Mouse (Mus musculus): ENCODE data around the gene Mcee. TPM values are rescaled to one million over a fixed set of nuclear protein-coding genes. Genes with fewer than 3 reads are reported as not detected.

The Mcee gene
- polyA plus RNA-seq, 1 experiment from 2014 or later: 54.8 TPM

DNA sequence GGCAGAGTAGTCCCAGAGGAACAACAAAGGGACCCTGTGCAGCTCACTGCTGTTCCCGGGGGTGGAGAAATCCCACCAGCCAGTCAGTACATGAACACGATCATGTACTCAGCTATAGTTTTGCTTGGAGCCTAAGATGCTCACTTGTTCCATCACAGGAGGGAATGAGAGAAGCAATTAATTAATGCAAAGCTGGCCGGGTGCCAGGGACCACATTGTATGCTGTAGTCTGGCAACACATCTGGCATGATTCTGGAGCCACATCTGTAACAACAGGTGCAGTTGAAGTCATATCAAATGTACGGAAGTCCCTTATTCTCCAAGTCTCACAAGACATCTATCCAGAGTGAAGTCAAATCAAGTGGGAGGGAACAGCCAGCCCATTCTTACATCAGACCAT is 63.8 kb downstream of the Mcee start:
- no peak for ATAC-seq (ENCODE audit: insufficient read depth)
- 74% methylated on average over 4 of the region's 4 CpGs for WGBS

GRCm38 (mm10) chr7:64456676-64457075 is 64.3 kb downstream of the Mcee start:
- ATAC-seq (ENCODE audit: insufficient read depth) (no peak), DNase-seq (no peak)
- Histone ChIP-seq H3K4me3 (ENCODE audit: low read depth, low read length) (no peak overlapping the region), H3K36me3 (ENCODE audit: insufficient read depth) (no peaks in the 10 kb centered on the region), H3K27ac (ENCODE audit: low read depth) (no peak overlapping the region), H3K9ac (no peak overlapping the region), H3K27me3 (ENCODE audit: insufficient read depth, low read length) (no peaks in the 10 kb centered on the region), H3K4me2 (no peak overlapping the region), H3K4me1 (ENCODE audit: insufficient read depth) (no peaks in the 10 kb centered on the region), H3K9me3 (ENCODE audit: low read depth, low read length) (no peaks in the 10 kb centered on the region)
- WGBS: 66% methylated on average over 3 of the region's 3 CpGs
- no peak for TF ChIP-seq CTCF (IDR thresholded peaks at IDR 0.05; ENCODE audit: low read depth)

More for the DNA sequence above, 63.8 kb downstream of the Mcee start:
- H3K36me3 ChIP-seq (ENCODE audit: insufficient read depth): no peaks in the 10 kb centered on the region
- no peak overlapping the region for H3K9ac ChIP-seq
- no peaks in the 10 kb centered on the region for H3K27me3 ChIP-seq (ENCODE audit: insufficient read depth, low read length)
- no peak overlapping the region for H3K27ac ChIP-seq (ENCODE audit: low read depth)
- TF ChIP-seq CTCF (IDR thresholded peaks at IDR 0.05; ENCODE audit: low read depth): no peak
- H3K4me2 ChIP-seq: no peak overlapping the region
- no peaks in the 10 kb centered on the region for H3K4me1 ChIP-seq (ENCODE audit: insufficient read depth)
- no peak overlapping the region for H3K4me3 ChIP-seq (ENCODE audit: low read depth, low read length)
- DNase-seq: no peak
- no peaks in the 10 kb centered on the region for H3K9me3 ChIP-seq (ENCODE audit: low read depth, low read length)

DNA sequence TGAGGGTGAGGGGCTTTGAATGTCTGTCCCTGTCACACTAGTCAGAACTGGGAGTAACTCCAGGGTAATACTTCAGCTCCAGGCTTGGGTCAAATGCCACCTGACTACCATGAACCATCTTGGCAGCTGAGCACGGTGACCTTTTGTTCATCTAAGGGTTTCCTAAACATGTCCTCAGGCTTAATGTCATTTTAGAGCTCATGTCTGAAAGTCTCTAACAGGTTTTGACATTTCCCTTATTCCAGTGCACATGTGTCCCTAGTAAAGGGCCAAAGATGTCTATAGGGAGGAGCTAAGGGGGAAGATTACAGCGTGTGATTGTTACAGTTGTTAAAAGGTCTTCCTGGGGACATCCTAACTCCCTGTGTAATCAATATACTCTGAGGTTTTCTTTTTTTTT is 65.4 kb downstream of the Mcee start:
- WGBS: 80% methylated on average over 2 of the region's 2 CpGs
- H3K4me2 ChIP-seq: no peak overlapping the region
- H3K36me3 ChIP-seq (ENCODE audit: insufficient read depth): no peaks in the 10 kb centered on the region
- no peak for ATAC-seq (ENCODE audit: insufficient read depth)
- H3K27ac ChIP-seq (ENCODE audit: low read depth): no peak overlapping the region
- H3K27me3 ChIP-seq (ENCODE audit: insufficient read depth, low read length): no peaks in the 10 kb centered on the region
- H3K9ac ChIP-seq: no peak overlapping the region
- no peak overlapping the region for H3K4me3 ChIP-seq (ENCODE audit: low read depth, low read length)
- no peak for DNase-seq
- TF ChIP-seq CTCF (IDR thresholded peaks at IDR 0.05; ENCODE audit: low read depth): no peak
- no peaks in the 10 kb centered on the region for H3K4me1 ChIP-seq (ENCODE audit: insufficient read depth)
- no peaks in the 10 kb centered on the region for H3K9me3 ChIP-seq (ENCODE audit: low read depth, low read length)

Other genes starting within 250 kb of the Mcee start
- not detected in 2 replicates for gene Trpm1, start 238.8 kb upstream of the Mcee start, polyA plus RNA-seq (2014; fragmentation: Nextera tagmentation; extraction: Ambion mirVana)
- gene Mtmr10, start 105.0 kb upstream of the Mcee start, polyA plus RNA-seq (2014; fragmentation: Nextera tagmentation; extraction: Ambion mirVana): 12.0 and 12.9 TPM in 2 replicates
- gene Fan1, start 18.5 kb upstream of the Mcee start, polyA plus RNA-seq (2014; fragmentation: Nextera tagmentation; extraction: Ambion mirVana): 4.8 and 5.0 TPM in 2 replicates
- gene Mphosph10, start 339 bp upstream of the Mcee start, polyA plus RNA-seq (2014; fragmentation: Nextera tagmentation; extraction: Ambion mirVana): 43.4 and 47.4 TPM in 2 replicates
- gene Apba2, start 109.1 kb downstream of the Mcee start, polyA plus RNA-seq (2014; fragmentation: Nextera tagmentation; extraction: Ambion mirVana): 2.5 and 3.8 TPM in 2 replicates

All from lung, embryonic 14.5 days (tissue).